Mouse (Mus musculus): ENCODE measurements around the gene Fam173b. TPM values are rescaled to one million over a fixed set of nuclear protein-coding genes. Genes with fewer than 3 reads are reported as not detected.

The Fam173b gene
- polyA plus RNA-seq, 1 experiment from 2014 or later = 16.2 TPM

DNA sequence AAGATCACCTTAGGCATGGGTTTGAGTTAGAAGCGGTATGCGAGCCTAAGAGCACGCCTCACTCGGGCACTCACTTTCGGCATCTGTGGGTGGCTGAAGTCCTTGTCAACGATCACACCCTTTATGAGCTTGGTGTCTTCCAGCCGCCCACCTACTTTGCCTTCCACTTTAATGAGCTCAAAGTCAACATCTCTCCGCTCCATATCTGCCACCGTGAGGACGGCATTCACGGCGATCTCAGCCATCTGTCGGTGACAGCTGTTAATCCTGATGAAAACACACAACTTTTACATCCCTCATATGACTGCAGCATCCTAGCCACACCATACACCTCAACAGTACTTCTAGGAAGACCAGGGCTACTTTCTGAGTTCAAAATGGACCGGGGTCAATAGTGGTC, 7.4 kb upstream of the Fam173b start:
- Histone ChIP-seq H3K4me2 (ENCODE audit: low read depth, low read length) (no peak overlapping the region), H3K9ac (ENCODE audit: low read depth, low read length) (no peak overlapping the region), H3K27ac (replicated peaks; ENCODE audit: low read depth, low read length) (no peak overlapping the region), H3K4me3 (ENCODE audit: low read depth, low read length) (no peak overlapping the region), H3K36me3 (ENCODE audit: control insufficient read depth, insufficient read depth, low read length) (peaks cover 81% of the 10 kb centered on the region), H3K4me1 (ENCODE audit: control insufficient read depth, insufficient read depth, low read length) (peaks cover 4% of the 10 kb centered on the region), H3K9me3 (ENCODE audit: control insufficient read depth, low read length) (no peaks in the 10 kb centered on the region), H3K27me3 (replicated peaks; ENCODE audit: control insufficient read depth, insufficient read depth, low read length) (no peaks in the 10 kb centered on the region)
- ATAC-seq (ENCODE audit: low read depth) = no peak
- DNase-seq (ENCODE audit: low spot score) = no peak
- WGBS = 93% methylated on average over 14 of the region's 14 CpGs

- Histone ChIP-seq H3K36me3 (ENCODE audit: control insufficient read depth, insufficient read depth, low read length) (peaks cover 67% of the 10 kb centered on the region), H3K27ac (replicated peaks; ENCODE audit: low read depth, low read length) (no peak overlapping the region), H3K9me3 (ENCODE audit: control insufficient read depth, low read length) (no peaks in the 10 kb centered on the region), H3K9ac (ENCODE audit: low read depth, low read length) (no peak overlapping the region), H3K4me1 (ENCODE audit: control insufficient read depth, insufficient read depth, low read length) (peaks cover 13% of the 10 kb centered on the region), H3K4me3 (ENCODE audit: low read depth, low read length) (no peak overlapping the region), H3K4me2 (ENCODE audit: low read depth, low read length) (no peak overlapping the region), H3K27me3 (replicated peaks; ENCODE audit: control insufficient read depth, insufficient read depth, low read length) (no peaks in the 10 kb centered on the region)
- 85% methylated on average over 7 of the region's 7 CpGs for WGBS
- DNase-seq (ENCODE audit: low spot score) = no peak
- ATAC-seq (ENCODE audit: low read depth) = no peak
These were observed 6.0 kb upstream of the Fam173b start for GRCm38 (mm10) chr15:31595651-31596050.

DNA sequence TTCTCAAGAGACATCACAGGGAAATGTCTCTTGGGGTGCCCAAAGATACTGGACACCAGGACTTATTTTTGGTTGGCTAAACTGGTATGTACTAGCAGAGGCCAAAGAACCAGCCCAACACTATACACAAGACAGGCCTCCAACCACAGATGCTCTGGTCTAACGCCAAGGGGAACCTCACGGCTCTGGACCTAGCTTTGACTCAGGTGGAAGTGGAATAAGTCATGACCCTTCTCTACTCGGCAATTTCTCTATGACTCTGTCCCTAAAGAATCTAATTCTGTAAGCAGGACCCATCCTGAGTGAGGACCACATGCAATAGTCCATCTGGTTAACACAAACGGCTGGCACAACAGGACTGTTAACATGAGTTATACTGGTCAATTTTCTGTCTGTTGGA, 1.8 kb upstream of the Fam173b start:
- no peaks in the 10 kb centered on the region for H3K9me3 ChIP-seq (ENCODE audit: control insufficient read depth, low read length)
- DNase-seq (ENCODE audit: low spot score) = no peak
- H3K9ac ChIP-seq (ENCODE audit: low read depth, low read length) = no peak overlapping the region
- no peaks in the 10 kb centered on the region for H3K27me3 ChIP-seq (replicated peaks; ENCODE audit: control insufficient read depth, insufficient read depth, low read length)
- H3K36me3 ChIP-seq (ENCODE audit: control insufficient read depth, insufficient read depth, low read length) = peaks cover 26% of the 10 kb centered on the region
- no peak overlapping the region for H3K27ac ChIP-seq (replicated peaks; ENCODE audit: low read depth, low read length)
- H3K4me1 ChIP-seq (ENCODE audit: control insufficient read depth, insufficient read depth, low read length) = peaks cover 18% of the 10 kb centered on the region
- peak overlapping the region; percentile 88 for H3K4me2 ChIP-seq (ENCODE audit: low read depth, low read length)
- no peak for ATAC-seq (ENCODE audit: low read depth)
- peak overlapping the region; percentile 93 for H3K4me3 ChIP-seq (ENCODE audit: low read depth, low read length)
- 67% methylated on average over 4 of the region's 4 CpGs for WGBS

DNA sequence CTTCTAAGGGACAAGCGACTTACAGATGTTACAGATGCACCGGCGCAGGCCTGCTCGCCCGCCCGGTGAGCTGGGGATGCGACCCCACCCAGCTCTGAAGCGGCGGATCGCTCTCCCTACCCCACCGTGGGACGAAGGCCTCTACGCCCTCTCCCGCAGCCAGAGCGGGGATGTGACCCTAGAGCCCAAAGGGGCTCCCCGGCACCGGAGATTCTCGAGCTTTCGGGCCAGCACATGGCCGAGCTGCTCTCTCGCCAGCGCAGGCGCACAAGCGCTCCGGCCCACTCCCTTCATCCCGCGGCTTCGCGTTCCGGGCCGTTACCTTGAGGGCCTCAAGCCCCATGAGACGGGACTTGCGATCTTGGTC, 390 bp upstream of the Fam173b start:
- peak; percentile 64; the same call in 1 of the 2 replicates for ATAC-seq (ENCODE audit: low read depth)
- Histone ChIP-seq H3K4me2 (ENCODE audit: low read depth, low read length) (peak overlapping the region; percentile 88), H3K9ac (ENCODE audit: low read depth, low read length) (peak overlapping the region; percentile 95), H3K4me3 (ENCODE audit: low read depth, low read length) (peak overlapping the region; percentile 93), H3K9me3 (ENCODE audit: control insufficient read depth, low read length) (no peaks in the 10 kb centered on the region), H3K4me1 (ENCODE audit: control insufficient read depth, insufficient read depth, low read length) (peaks cover 18% of the 10 kb centered on the region), H3K27me3 (replicated peaks; ENCODE audit: control insufficient read depth, insufficient read depth, low read length) (no peaks in the 10 kb centered on the region), H3K36me3 (ENCODE audit: control insufficient read depth, insufficient read depth, low read length) (peaks cover 13% of the 10 kb centered on the region), H3K27ac (replicated peaks; ENCODE audit: low read depth, low read length) (peak overlapping the region; percentile 93; the same call in 1 of the 2 replicates)
- DNase-seq (ENCODE audit: low spot score) = no peak
- WGBS = under 1% methylated on average over 33 of the region's 33 CpGs

DNA sequence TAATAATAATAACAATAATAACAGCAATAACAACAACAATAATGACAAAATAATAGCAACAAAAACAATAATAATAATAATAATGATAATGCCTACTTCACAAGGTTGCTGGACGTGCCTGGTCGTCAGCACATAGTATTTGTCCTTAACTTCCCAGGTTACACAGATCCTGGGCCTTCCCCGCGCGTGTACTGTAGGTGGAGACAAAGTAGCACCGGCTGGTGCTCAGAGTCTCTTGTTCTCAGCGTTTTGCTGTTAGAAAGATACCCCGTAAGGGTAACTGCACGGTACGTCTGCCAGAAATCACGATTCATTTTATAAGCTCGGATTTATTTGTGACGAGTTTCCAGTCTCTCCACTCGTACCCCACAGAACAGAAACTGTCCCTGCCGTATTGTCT, 774 bp downstream of the Fam173b start:
- peak overlapping the region; percentile 93 for H3K27ac ChIP-seq (replicated peaks; ENCODE audit: low read depth, low read length)
- H3K4me3 ChIP-seq (ENCODE audit: low read depth, low read length) = peak overlapping the region; percentile 93
- H3K9me3 ChIP-seq (ENCODE audit: control insufficient read depth, low read length) = no peaks in the 10 kb centered on the region
- WGBS = 2% methylated on average over 15 of the region's 15 CpGs
- H3K4me2 ChIP-seq (ENCODE audit: low read depth, low read length) = peak overlapping the region; percentile 65
- peak overlapping the region; percentile 95 for H3K9ac ChIP-seq (ENCODE audit: low read depth, low read length)
- peaks cover 22% of the 10 kb centered on the region for H3K4me1 ChIP-seq (ENCODE audit: control insufficient read depth, insufficient read depth, low read length)
- ATAC-seq (ENCODE audit: low read depth) (peak; percentile 74), DNase-seq (ENCODE audit: low spot score) (peak; percentile 91)
- no peaks in the 10 kb centered on the region for H3K27me3 ChIP-seq (replicated peaks; ENCODE audit: control insufficient read depth, insufficient read depth, low read length)
- H3K36me3 ChIP-seq (ENCODE audit: control insufficient read depth, insufficient read depth, low read length) = peaks cover 2% of the 10 kb centered on the region; the same call in 1 of the 2 replicates

- H3K9ac ChIP-seq (ENCODE audit: low read depth, low read length) = peak overlapping the region; percentile 95; the same call in 1 of the 2 replicates
These were observed 1.5 kb downstream of the Fam173b start for GRCm38 (mm10) chr15:31603113-31603512.

GRCm38 (mm10) chr15:31606821-31607220, 5.2 kb downstream of the Fam173b start:
- Histone ChIP-seq H3K9me3 (ENCODE audit: control insufficient read depth, low read length) (no peaks in the 10 kb centered on the region), H3K4me1 (ENCODE audit: control insufficient read depth, insufficient read depth, low read length) (peaks cover 9% of the 10 kb centered on the region), H3K36me3 (ENCODE audit: control insufficient read depth, insufficient read depth, low read length) (0 out of 2 replicates have a peak, but pooled peaks cover 3% of the 10 kb centered on the region), H3K27ac (replicated peaks; ENCODE audit: low read depth, low read length) (no peak overlapping the region), H3K4me3 (ENCODE audit: low read depth, low read length) (no peak overlapping the region), H3K27me3 (replicated peaks; ENCODE audit: control insufficient read depth, insufficient read depth, low read length) (no peaks in the 10 kb centered on the region), H3K9ac (ENCODE audit: low read depth, low read length) (no peak overlapping the region), H3K4me2 (ENCODE audit: low read depth, low read length) (no peak overlapping the region)
- no peak for ATAC-seq (ENCODE audit: low read depth)
- WGBS = 59% methylated on average over 6 of the region's 6 CpGs
- DNase-seq (ENCODE audit: low spot score) = no peak

More at GRCm38 (mm10) chr15:31603113-31603512, 1.5 kb downstream of the Fam173b start:
- WGBS = 84% methylated on average over 13 of the region's 13 CpGs
- ATAC-seq (ENCODE audit: low read depth) (no peak), DNase-seq (ENCODE audit: low spot score) (no peak)
- Histone ChIP-seq H3K27ac (replicated peaks; ENCODE audit: low read depth, low read length) (peak overlapping the region; percentile 93), H3K4me1 (ENCODE audit: control insufficient read depth, insufficient read depth, low read length) (peaks cover 22% of the 10 kb centered on the region), H3K27me3 (replicated peaks; ENCODE audit: control insufficient read depth, insufficient read depth, low read length) (no peaks in the 10 kb centered on the region), H3K36me3 (ENCODE audit: control insufficient read depth, insufficient read depth, low read length) (0 out of 2 replicates have a peak, but pooled peaks cover 3% of the 10 kb centered on the region), H3K4me3 (ENCODE audit: low read depth, low read length) (peak overlapping the region; percentile 93; the same call in 1 of the 2 replicates), H3K4me2 (ENCODE audit: low read depth, low read length) (peak overlapping the region; percentile 65), H3K9me3 (ENCODE audit: control insufficient read depth, low read length) (no peaks in the 10 kb centered on the region)

- no peak overlapping the region for H3K4me3 ChIP-seq (ENCODE audit: low read depth, low read length)
- H3K27me3 ChIP-seq (replicated peaks; ENCODE audit: control insufficient read depth, insufficient read depth, low read length) = no peaks in the 10 kb centered on the region
- no peak overlapping the region for H3K27ac ChIP-seq (replicated peaks; ENCODE audit: low read depth, low read length)
- H3K36me3 ChIP-seq (ENCODE audit: control insufficient read depth, insufficient read depth, low read length) = 0 out of 2 replicates have a peak, but pooled peaks cover 3% of the 10 kb centered on the region
- no peak overlapping the region for H3K4me2 ChIP-seq (ENCODE audit: low read depth, low read length)
- 63% methylated on average over 3 of the region's 3 CpGs for WGBS
- H3K9me3 ChIP-seq (ENCODE audit: control insufficient read depth, low read length) = no peaks in the 10 kb centered on the region
- no peak overlapping the region for H3K9ac ChIP-seq (ENCODE audit: low read depth, low read length)
- DNase-seq (ENCODE audit: low spot score) = peak; percentile 67
- H3K4me1 ChIP-seq (ENCODE audit: control insufficient read depth, insufficient read depth, low read length) = peaks cover 4% of the 10 kb centered on the region; the same call in 1 of the 2 replicates
- 0 out of 2 replicates have a peak, but pooled peaks have one; percentile 71 for ATAC-seq (ENCODE audit: low read depth)
These were observed 9.4 kb downstream of the Fam173b start for GRCm38 (mm10) chr15:31611027-31611426.

DNA sequence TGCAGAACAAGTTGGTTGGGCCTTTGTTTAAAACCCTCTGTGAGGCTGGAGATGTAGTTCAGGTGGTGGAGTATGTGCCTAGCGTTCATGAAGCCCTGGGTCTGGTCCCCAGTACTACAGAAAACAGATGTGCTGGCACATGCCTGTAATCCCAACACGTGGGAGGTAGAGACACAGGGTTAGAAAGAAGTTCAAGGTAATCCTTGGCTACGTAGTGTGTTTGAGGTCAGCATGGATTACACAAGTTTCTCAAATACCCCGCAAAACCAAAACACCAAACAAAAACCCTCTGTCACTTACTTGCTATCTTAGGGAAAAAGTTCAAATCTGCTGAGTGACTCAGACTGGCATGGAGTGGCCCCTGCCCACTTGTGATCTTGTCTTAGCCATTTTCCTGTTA, 10.3 kb downstream of the Fam173b start:
- no peaks in the 10 kb centered on the region for H3K27me3 ChIP-seq (replicated peaks; ENCODE audit: control insufficient read depth, insufficient read depth, low read length)
- peaks cover 2% of the 10 kb centered on the region; the same call in 1 of the 2 replicates for H3K4me1 ChIP-seq (ENCODE audit: control insufficient read depth, insufficient read depth, low read length)
- no peak overlapping the region for H3K27ac ChIP-seq (replicated peaks; ENCODE audit: low read depth, low read length)
- H3K4me2 ChIP-seq (ENCODE audit: low read depth, low read length) = no peak overlapping the region
- DNase-seq (ENCODE audit: low spot score) (no peak), ATAC-seq (ENCODE audit: low read depth) (no peak)
- H3K9ac ChIP-seq (ENCODE audit: low read depth, low read length) = no peak overlapping the region
- H3K36me3 ChIP-seq (ENCODE audit: control insufficient read depth, insufficient read depth, low read length) = 0 out of 2 replicates have a peak, but pooled peaks cover 3% of the 10 kb centered on the region
- H3K4me3 ChIP-seq (ENCODE audit: low read depth, low read length) = no peak overlapping the region
- no peaks in the 10 kb centered on the region for H3K9me3 ChIP-seq (ENCODE audit: control insufficient read depth, low read length)
- WGBS = 54% methylated on average over 4 of the region's 4 CpGs

Measured in embryonic facial prominence, embryonic 14.5 days (tissue).